Mouse (Mus musculus): ENCODE results near the gene Lbx1. TPM values are rescaled to one million over a fixed set of nuclear protein-coding genes. Genes with fewer than 3 reads are reported as not detected.

The Lbx1 gene
- polyA plus RNA-seq, 1 experiment from 2014 or later = 0.07 TPM

DNA sequence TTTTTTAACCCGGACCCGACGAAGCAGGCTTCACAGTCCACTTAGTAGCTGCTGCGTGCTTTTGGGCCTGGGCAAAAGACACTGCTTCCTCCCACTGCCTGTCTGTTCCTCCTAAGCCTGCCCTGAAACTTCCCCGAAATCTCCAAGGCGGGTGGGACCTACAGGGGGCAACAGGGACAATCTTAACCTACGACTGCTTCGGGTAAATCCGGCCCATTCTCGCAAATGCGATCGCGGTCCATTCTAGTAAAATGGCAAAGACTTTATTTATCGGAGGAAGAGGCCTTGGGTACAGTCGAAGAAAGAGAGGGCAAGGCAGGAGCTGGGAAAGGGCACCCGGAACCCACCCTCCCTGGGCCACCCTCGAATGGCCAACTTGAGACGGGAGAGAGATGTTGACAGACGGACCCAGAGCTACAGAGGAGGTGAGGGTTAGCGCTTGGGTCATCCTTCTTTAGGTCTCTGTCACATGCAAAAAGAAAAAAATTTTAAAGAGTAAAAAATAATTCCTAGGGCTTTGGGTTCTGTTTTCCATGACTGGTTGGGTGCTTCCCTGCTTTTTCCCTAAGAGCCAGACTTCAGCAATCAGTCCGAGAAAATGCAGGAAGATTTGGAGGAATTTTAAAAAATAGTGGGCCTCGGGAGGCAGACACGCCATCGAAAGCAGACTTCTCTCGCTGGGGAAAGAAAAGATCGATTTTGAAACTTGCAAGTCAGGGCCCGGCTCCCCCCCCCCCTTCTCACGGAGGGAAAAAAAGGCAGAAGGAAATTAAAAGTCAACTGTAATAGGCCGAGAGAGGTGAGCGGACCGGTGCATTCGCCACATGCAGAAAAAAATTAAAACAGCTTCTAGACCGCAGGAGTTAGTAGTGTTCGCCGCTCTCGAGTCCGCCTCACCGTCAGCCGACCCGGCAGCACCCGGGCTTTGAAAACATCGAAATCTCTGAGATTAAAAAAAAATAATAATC lies 2.9 kb downstream of the Lbx1 start:
- Histone ChIP-seq H3K36me3 (no peaks in the 10 kb centered on the region), H3K4me2 (no peak overlapping the region), H3K27me3 (replicated peaks) (peaks cover 100% of the 10 kb centered on the region), H3K9ac (no peak overlapping the region), H3K4me1 (peaks cover 39% of the 10 kb centered on the region), H3K9me3 (replicated peaks) (no peaks in the 10 kb centered on the region), H3K27ac (no peak overlapping the region), H3K4me3 (no peak overlapping the region)
- WGBS (ENCODE audit: insufficient replicate concordance) = 2% methylated on average over 42 of the region's 42 CpGs
- no peak for ATAC-seq

DNA sequence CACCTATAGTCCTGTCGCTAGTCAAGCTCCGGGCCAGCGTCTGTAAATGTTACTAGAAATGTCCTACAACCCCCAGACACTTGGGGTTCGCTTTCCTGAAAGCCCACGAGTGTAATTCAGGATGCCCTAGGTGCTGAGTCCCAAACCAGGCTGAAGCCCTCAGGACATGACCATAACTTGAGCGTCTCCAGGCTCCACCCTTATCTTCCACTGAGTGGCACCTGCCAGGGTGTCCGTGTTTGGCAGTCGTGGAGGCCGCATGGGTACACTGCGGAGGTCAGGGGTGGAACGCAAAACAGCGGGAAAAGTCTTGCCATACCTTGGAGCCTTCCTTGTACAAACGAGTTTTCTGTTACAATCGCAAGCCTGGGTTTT lies 3.6 kb downstream of the Lbx1 start:
- no peaks in the 10 kb centered on the region for H3K9me3 ChIP-seq (replicated peaks)
- H3K9ac ChIP-seq = no peak overlapping the region
- H3K36me3 ChIP-seq = no peaks in the 10 kb centered on the region
- WGBS (ENCODE audit: insufficient replicate concordance) = 1% methylated on average over 14 of the region's 14 CpGs
- H3K4me1 ChIP-seq = peaks cover 39% of the 10 kb centered on the region
- H3K27ac ChIP-seq = no peak overlapping the region
- H3K27me3 ChIP-seq (replicated peaks) = peaks cover 100% of the 10 kb centered on the region
- 0 out of 2 replicates have a peak overlapping the region, but pooled peaks have one; percentile 6 for H3K4me2 ChIP-seq
- H3K4me3 ChIP-seq = no peak overlapping the region
- ATAC-seq = no peak

DNA sequence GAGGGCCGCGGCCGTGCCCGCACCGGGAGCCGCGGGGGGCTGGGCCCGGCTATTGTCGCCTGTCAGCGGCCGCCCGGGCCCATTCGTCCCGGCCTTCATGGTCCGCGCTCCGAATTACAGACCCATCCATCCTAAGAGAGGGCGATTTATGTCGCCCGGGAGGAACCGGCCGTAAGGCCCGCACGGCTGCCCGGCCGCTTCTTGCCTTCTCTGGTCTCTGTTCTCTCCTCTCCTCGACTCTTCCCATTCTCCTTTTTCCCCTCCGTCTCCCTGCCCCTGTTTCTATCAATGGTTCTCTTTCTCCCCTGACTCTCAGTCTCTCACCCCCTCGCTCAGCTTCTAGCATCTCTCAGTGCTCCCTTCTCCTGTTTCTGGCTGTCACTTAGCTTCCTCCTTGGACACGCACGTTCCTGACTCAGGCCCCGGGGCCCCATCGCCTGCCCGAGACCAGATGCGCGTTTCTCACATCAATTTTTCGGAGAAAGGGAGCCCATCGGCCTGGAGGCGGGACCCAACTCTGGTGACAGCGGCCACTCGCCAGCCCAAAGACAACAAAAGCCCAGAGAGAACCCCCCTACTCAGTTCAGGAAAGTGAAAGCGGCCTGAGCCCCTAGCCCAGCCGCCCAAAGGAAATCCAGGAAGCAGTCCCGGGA lies 4.1 kb downstream of the Lbx1 start:
- H3K27me3 ChIP-seq (replicated peaks) = peaks cover 100% of the 10 kb centered on the region
- H3K4me3 ChIP-seq = peak overlapping the region; percentile 19
- no peak overlapping the region for H3K27ac ChIP-seq
- peak overlapping the region; percentile 6; the same call in 1 of the 2 replicates for H3K4me2 ChIP-seq
- 1% methylated on average over 44 of the region's 44 CpGs for WGBS (ENCODE audit: insufficient replicate concordance)
- ATAC-seq = no peak
- H3K36me3 ChIP-seq = no peaks in the 10 kb centered on the region
- no peak overlapping the region for H3K9ac ChIP-seq
- no peaks in the 10 kb centered on the region for H3K9me3 ChIP-seq (replicated peaks)
- peaks cover 37% of the 10 kb centered on the region for H3K4me1 ChIP-seq

DNA sequence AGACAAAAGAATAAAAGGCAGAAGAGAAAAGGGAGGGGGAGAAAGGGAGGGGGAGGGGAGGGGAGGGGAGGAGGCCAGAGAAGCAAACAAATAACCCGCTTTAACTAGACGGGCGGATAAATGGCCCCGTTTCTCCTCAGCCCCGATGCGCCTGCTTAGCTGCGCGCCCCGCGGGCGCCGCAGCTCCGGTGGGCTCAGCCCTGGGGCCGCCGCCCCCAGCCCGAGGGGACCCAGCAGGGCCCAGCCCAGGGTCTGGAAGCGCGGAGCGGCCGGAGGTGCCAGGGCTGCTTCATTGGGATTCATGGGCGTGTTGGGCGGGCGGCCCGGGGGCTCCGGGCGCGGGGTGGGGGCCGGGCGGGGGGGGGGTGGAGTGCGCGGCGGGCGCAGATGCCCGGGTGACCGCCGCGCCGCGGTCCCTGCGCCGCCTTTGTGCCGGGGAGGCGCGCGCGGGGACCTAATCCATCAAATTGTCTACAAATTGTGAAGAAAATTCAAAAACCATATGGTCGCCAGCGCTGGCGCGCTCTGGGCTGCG lies 4.7 kb downstream of the Lbx1 start:
- no peak for ATAC-seq
- Histone ChIP-seq H3K27me3 (replicated peaks) (peaks cover 100% of the 10 kb centered on the region), H3K36me3 (no peaks in the 10 kb centered on the region), H3K9ac (no peak overlapping the region), H3K4me3 (peak overlapping the region; percentile 19), H3K9me3 (replicated peaks) (no peaks in the 10 kb centered on the region), H3K4me1 (peaks cover 31% of the 10 kb centered on the region; the same call in 1 of the 2 replicates), H3K27ac (no peak overlapping the region), H3K4me2 (0 out of 2 replicates have a peak overlapping the region, but pooled peaks have one; percentile 6)
- 3% methylated on average over 44 of the region's 51 CpGs for WGBS (ENCODE audit: insufficient replicate concordance)

DNA sequence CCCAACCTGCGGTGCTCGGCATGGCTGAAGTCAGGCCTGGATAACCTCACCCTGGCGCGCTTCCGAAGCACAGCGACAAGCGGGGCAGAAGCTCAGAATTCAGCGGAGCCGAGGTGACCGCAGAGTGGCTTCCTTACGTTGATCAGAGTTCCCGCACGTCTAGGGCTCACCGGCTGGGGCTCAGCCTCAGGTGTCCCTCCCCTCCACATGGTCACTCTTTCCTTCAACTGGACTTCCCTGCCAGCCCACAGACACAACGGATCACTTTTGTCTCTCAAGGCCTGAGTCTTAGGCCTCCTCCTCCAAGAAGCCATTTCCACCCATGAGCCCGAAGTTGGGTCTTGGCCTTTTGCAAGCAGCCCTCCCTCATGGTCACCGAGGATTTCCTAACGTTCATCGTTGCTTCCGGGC lies 5.4 kb downstream of the Lbx1 start:
- H3K4me2 ChIP-seq = no peak overlapping the region
- no peak overlapping the region for H3K4me3 ChIP-seq
- 2% methylated on average over 20 of the region's 20 CpGs for WGBS (ENCODE audit: insufficient replicate concordance)

DNA sequence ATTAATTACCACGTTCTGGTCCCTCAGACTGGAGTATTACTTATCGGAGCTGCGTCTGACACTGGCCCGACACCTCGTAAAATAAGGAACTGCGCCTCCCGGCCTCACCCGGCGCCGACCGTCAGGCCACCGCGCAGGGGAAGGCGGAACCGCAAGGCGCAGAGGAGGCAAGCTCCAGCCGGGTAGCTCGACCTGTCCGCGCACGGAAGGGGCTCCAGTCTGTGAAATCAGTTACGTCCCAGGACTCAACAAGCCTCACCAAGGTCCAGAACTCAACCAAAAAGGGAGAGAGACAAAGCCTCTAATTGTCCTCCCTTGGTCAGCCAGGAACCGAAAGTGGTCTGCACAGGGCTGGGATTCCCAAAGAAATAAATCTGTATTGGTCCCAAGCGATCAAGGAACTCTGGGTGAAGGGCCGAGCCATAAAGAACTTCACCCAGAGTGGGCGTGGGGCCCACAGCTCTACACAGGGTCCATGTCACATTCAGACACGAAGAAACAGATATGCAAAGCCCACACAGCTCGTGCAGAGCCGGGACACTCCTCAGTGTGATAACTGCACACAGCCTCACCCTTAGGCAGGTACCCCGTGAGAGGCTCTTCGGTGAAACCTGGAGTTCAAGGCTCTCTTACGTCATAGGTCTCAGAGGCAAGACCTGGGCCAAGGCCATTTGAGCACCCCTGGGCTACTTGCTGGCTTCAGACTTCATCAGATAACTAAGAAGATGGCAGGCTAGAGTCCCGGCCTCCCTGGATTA lies 6.1 kb downstream of the Lbx1 start:
- peaks cover 21% of the 10 kb centered on the region; the same call in 1 of the 2 replicates for H3K4me1 ChIP-seq
- no peaks in the 10 kb centered on the region for H3K9me3 ChIP-seq (replicated peaks)
- no peak for ATAC-seq
- H3K27me3 ChIP-seq (replicated peaks) = peaks cover 100% of the 10 kb centered on the region
- no peak overlapping the region for H3K9ac ChIP-seq
- peak overlapping the region; percentile 30; the same call in 1 of the 2 replicates for H3K4me3 ChIP-seq
- peak overlapping the region; percentile 50 for H3K4me2 ChIP-seq
- no peaks in the 10 kb centered on the region for H3K36me3 ChIP-seq
- WGBS (ENCODE audit: insufficient replicate concordance) = 1% methylated on average over 33 of the region's 33 CpGs
- no peak overlapping the region for H3K27ac ChIP-seq

More for the DNA sequence above, 5.4 kb downstream of the Lbx1 start:
- H3K4me1 ChIP-seq = peaks cover 24% of the 10 kb centered on the region; the same call in 1 of the 2 replicates
- no peak overlapping the region for H3K9ac ChIP-seq
- no peaks in the 10 kb centered on the region for H3K9me3 ChIP-seq (replicated peaks)
- no peak for ATAC-seq
- no peak overlapping the region for H3K27ac ChIP-seq
- no peaks in the 10 kb centered on the region for H3K36me3 ChIP-seq
- H3K27me3 ChIP-seq (replicated peaks) = peaks cover 100% of the 10 kb centered on the region

DNA sequence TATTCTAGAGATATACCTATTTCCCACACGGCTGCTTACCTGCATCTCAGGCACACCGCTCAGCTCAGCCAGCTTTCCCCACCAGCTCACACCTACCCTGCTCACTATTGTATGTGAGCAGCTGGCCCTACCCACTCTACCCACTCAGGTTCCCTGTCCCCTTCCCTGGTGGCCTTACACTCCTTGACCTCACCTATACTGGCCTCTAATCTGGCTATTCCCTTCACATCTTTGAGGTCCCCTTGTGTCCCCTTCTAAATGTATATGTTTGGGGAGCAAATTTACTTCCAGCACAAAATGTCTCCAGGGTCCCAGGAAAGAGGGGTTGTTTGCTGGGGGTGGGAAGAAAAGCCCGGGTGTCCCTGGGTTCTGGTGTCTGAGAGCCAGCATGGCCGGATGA lies 6.8 kb downstream of the Lbx1 start:
- Histone ChIP-seq H3K36me3 (no peaks in the 10 kb centered on the region), H3K4me3 (no peak overlapping the region), H3K27me3 (replicated peaks) (peaks cover 100% of the 10 kb centered on the region), H3K4me1 (peaks cover 22% of the 10 kb centered on the region; the same call in 1 of the 2 replicates), H3K9me3 (replicated peaks) (no peaks in the 10 kb centered on the region), H3K9ac (no peak overlapping the region), H3K27ac (no peak overlapping the region), H3K4me2 (no peak overlapping the region)
- ATAC-seq = no peak
- 7% methylated on average over 4 of the region's 4 CpGs for whole genome bisulfite sequencing (ENCODE audit: insufficient replicate concordance)

DNA sequence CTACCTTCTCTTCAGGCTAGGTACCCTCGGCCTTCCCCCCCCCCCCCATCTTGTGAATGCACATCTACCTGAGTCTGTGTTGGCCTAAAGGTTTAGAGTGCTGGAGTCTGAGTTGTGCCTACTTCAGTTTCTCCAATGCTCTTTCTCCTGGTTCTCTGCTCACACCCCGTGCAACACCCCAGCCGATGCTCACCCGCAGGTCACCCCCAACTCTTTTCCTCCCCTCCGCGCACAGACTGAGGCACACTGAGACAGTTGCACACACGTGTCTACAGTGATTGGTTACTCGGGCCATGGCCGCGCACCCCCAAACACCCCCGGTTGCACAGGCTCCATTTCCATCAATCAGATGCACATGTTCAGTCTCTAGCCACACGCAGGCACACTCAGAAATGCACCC lies 7.5 kb downstream of the Lbx1 start:
- 11% methylated on average over 12 of the region's 12 CpGs for WGBS (ENCODE audit: insufficient replicate concordance)

DNA sequence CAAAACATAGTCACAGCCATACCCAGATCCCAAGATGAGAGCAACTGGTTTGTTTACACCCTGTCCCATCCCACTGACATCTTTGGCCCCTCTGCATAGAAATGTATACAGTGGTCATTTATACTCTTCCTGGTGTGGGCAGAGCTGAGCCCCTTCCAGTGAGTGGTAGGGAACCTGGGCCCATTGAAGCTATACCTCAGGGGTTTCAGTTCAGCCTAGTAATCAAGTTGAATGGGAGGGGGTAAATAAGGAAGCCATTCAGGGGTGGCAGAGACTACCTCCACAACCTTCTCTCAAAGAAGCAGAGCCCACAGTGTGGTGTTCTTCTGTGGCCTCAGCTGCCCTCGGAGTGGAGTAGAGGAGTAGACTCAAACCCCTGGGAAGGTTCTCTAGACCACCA lies 7.9 kb downstream of the Lbx1 start:
- WGBS (ENCODE audit: insufficient replicate concordance) = 0% methylated on average over 1 of the region's 1 CpGs
- H3K27me3 ChIP-seq (replicated peaks) = peaks cover 100% of the 10 kb centered on the region
- H3K4me2 ChIP-seq = no peak overlapping the region
- no peaks in the 10 kb centered on the region for H3K36me3 ChIP-seq
- H3K4me1 ChIP-seq = peaks cover 20% of the 10 kb centered on the region; the same call in 1 of the 2 replicates
- no peak overlapping the region for H3K27ac ChIP-seq
- no peak overlapping the region for H3K9ac ChIP-seq
- H3K9me3 ChIP-seq (replicated peaks) = no peaks in the 10 kb centered on the region
- ATAC-seq = no peak
- no peak overlapping the region for H3K4me3 ChIP-seq

More for the DNA sequence above, 7.5 kb downstream of the Lbx1 start:
- H3K27ac ChIP-seq = no peak overlapping the region
- H3K9me3 ChIP-seq (replicated peaks) = no peaks in the 10 kb centered on the region
- H3K4me3 ChIP-seq = no peak overlapping the region
- no peak overlapping the region for H3K4me2 ChIP-seq
- peaks cover 20% of the 10 kb centered on the region; the same call in 1 of the 2 replicates for H3K4me1 ChIP-seq
- no peak overlapping the region for H3K9ac ChIP-seq
- no peak for ATAC-seq
- H3K36me3 ChIP-seq = no peaks in the 10 kb centered on the region
- H3K27me3 ChIP-seq (replicated peaks) = peaks cover 100% of the 10 kb centered on the region

DNA sequence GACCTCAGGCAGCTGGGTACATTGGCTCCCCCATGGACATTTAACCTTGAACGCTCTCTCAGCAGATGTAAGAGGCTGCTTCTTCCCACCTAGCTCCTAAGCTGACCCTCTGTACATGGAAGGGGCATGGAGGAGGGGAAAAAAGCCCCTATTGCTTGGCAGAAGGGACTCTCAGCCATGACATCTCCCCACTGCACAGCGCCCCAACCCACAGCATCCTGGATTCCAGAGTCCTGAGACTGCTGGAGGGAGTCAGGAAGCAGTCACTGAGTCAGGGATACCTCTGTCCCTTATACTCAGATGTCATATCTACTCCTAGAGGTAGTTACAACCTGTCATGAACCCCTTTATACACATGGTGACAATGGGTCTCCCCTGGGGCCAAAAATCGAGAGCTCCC lies 8.6 kb downstream of the Lbx1 start:
- Histone ChIP-seq H3K4me3 (no peak overlapping the region), H3K9me3 (replicated peaks) (no peaks in the 10 kb centered on the region), H3K27ac (no peak overlapping the region), H3K4me2 (no peak overlapping the region), H3K36me3 (no peaks in the 10 kb centered on the region), H3K27me3 (replicated peaks) (peaks cover 100% of the 10 kb centered on the region), H3K9ac (no peak overlapping the region), H3K4me1 (peaks cover 20% of the 10 kb centered on the region; the same call in 1 of the 2 replicates)
- no peak for ATAC-seq
- WGBS (ENCODE audit: insufficient replicate concordance) = 9% methylated on average over 3 of the region's 3 CpGs

DNA sequence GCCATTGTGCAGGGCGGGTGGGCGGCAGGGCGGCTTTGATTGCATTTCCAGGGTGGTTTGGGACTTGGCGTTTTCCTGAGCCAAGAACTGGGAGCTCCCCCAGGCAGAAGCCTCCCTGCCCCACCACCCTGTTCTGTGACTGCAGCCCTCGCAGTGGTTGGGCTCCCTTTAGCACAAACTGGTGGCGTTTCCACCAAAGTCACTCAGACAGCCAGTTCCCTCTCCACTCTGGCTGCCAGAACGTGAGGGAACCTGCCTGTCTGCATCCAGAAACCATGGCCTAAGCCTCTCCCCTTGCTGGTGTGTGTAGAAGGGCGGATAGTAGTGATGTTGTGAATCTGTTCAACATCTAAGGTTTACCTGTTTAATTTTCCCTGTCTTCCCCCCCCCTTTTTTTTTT lies 9.4 kb downstream of the Lbx1 start:
- H3K4me3 ChIP-seq = no peak overlapping the region
- ATAC-seq = no peak

More for the DNA sequence above, 9.4 kb downstream of the Lbx1 start:
- Histone ChIP-seq H3K36me3 (no peaks in the 10 kb centered on the region), H3K9ac (no peak overlapping the region), H3K4me2 (no peak overlapping the region), H3K4me1 (peaks cover 14% of the 10 kb centered on the region; the same call in 1 of the 2 replicates), H3K9me3 (replicated peaks) (no peaks in the 10 kb centered on the region), H3K27ac (no peak overlapping the region), H3K27me3 (replicated peaks) (peaks cover 100% of the 10 kb centered on the region)
- WGBS (ENCODE audit: insufficient replicate concordance) = 3% methylated on average over 8 of the region's 8 CpGs

Data from liver, embryonic 12.5 days (tissue).